Mouse (Mus musculus) heart, postnatal 0 days (tissue): ENCODE measurements around the gene Atxn7. TPM values are rescaled to one million over a fixed set of nuclear protein-coding genes. Genes with fewer than 3 reads are reported as not detected.
"Not testable (repeated sequence)": the region's sequence is repeated elsewhere in the genome, so short reads cannot be mapped to it uniquely, and the experiment has no call there.

ENCODE experiments used
- ATAC-seq: fragments of 200-750 bp; cut with Nextera tagmentation; 2 replicates; pipeline ENCODE4 v1.8.0; 2017; ENCODE audit warnings: low read depth, moderate number of reproducible peaks, moderate library complexity; ENCODE audit not compliant: insufficient read depth
- DNase-seq: peaks from one replicate; pipeline ENCODE4 v3.0.0-alpha.2; 2016; ENCODE audit warnings: low spot score
- H3K27ac ChIP-seq: fragments of 300-500 bp; sonication (generic); 2 replicates; pipeline ENCODE4 v1.5.1; 2014; ENCODE audit warnings: low read depth, mild to moderate bottlenecking
- H3K27me3 ChIP-seq: fragments of 300-500 bp; sonication (generic); 2 replicates; pipeline ENCODE4 v1.6.1; 2014; ENCODE audit warnings: low read length, mixed read lengths; ENCODE audit not compliant: control insufficient read depth, insufficient read depth
- H3K36me3 ChIP-seq: fragments of 300-500 bp; sonication (generic); replicated peaks from 2 replicates; pipeline ENCODE4 v1.6.1; 2014; ENCODE audit warnings: low read length, mixed read lengths; ENCODE audit not compliant: control insufficient read depth, insufficient read depth
- H3K4me1 ChIP-seq: fragments of 300-500 bp; sonication (generic); 2 replicates; pipeline ENCODE4 v1.6.1; 2014; ENCODE audit warnings: antibody characterized with exemption; ENCODE audit not compliant: control insufficient read depth, insufficient read depth
- H3K4me2 ChIP-seq: fragments of 300-500 bp; sonication (generic); 2 replicates; pipeline ENCODE4 v1.6.1; 2014; ENCODE audit warnings: low read depth, mild to moderate bottlenecking, low read length, moderate library complexity
- H3K4me3 ChIP-seq: fragments of 300-500 bp; sonication (generic); 2 replicates; pipeline ENCODE4 v1.5.1; 2014; ENCODE audit warnings: low read depth, low read length
- H3K9ac ChIP-seq: fragments of 300-500 bp; sonication (generic); replicated peaks from 2 replicates; pipeline ENCODE4 v1.6.1; 2014; ENCODE audit warnings: low read depth, low read length, mixed read lengths
- H3K9me3 ChIP-seq: fragments of 300-500 bp; sonication (generic); replicated peaks from 2 replicates; pipeline ENCODE4 v1.6.1; 2016; ENCODE audit warnings: low read length; ENCODE audit not compliant: control insufficient read depth
- CTCF ChIP-seq: IDR thresholded peaks from 2 replicates; pipeline ENCODE4 v1.5.1; 2016; ENCODE audit warnings: antibody characterized with exemption, control low read depth, low read depth
- EP300 ChIP-seq: IDR thresholded peaks from 2 replicates; pipeline ENCODE4 v1.6.1; 2016; ENCODE audit warnings: antibody characterized with exemption, low read depth
- WGBS: fragments of 180-500 bp; shearing (Covaris S2); extraction: QIAGEN DNeasy Blood & Tissue Kit; methylation state at CpG from one replicate; pipeline ENCODE4 v1.1.7; 2014; 5-methylcytosine and 5-hydroxymethylcytosine counted together
- polyA plus RNA-seq: library from polyadenylated mRNA; unstranded; fragments of >200 nt; fragmentation: Nextera tagmentation; extraction: Ambion mirVana; gene quantifications from 2 replicates; pipeline ENCODE4 v1.2.1, GENCODE M21; 2015
- total RNA-seq: library from RNA; depleted of rRNA; stranded (reverse); fragments of >200 nt; gene quantifications from 2 replicates; pipeline ENCODE4 v1.2.3, GENCODE M21; 2014; ENCODE audit warnings: low replicate concordance

Atxn7 gene
- total and polyA plus RNA-seq, 2 experiments from 2014 or later = 2.1 to 12.4 TPM

- ATAC-seq = no peak
- 90% methylated on average over 2 of the region's 2 CpGs for WGBS
- H3K27me3 ChIP-seq = no peaks in the 10 kb centered on the region
- H3K4me1 ChIP-seq = no peaks in the 10 kb centered on the region
- H3K27ac ChIP-seq = no peak overlapping the region
- H3K9me3 ChIP-seq = no peaks in the 10 kb centered on the region
- TF ChIP-seq CTCF = peak; percentile 62
- no peak for TF ChIP-seq EP300
- no peak overlapping the region for H3K9ac ChIP-seq
- no peak overlapping the region for H3K4me2 ChIP-seq
- H3K36me3 ChIP-seq = peaks cover 36% of the 10 kb centered on the region
- no peak overlapping the region for H3K4me3 ChIP-seq
- DNase-seq = no peak
These were observed 93.1 kb downstream of the Atxn7 start for GRCm38 (mm10) chr14:14054386-14054785.

- H3K4me2 ChIP-seq, H3K27ac ChIP-seq, H3K4me1 ChIP-seq, H3K9ac ChIP-seq, H3K27me3 ChIP-seq, DNase-seq, H3K9me3 ChIP-seq, ATAC-seq, H3K4me3 ChIP-seq: not testable (repeated sequence)
- H3K36me3 ChIP-seq = peaks cover 24% of the 10 kb centered on the region
These were observed 98.4 kb downstream of the Atxn7 start for GRCm38 (mm10) chr14:14059606-14060005.

GRCm38 (mm10) chr14:14062531-14063245, 101.4 kb downstream of the Atxn7 start:
- DNase-seq = no peak
- no peak for TF ChIP-seq CTCF
- TF ChIP-seq EP300 = no peak
- no peaks in the 10 kb centered on the region for H3K27me3 ChIP-seq
- H3K4me1 ChIP-seq = no peaks in the 10 kb centered on the region
- peaks cover 3% of the 10 kb centered on the region; the same call in 1 of the 2 replicates for H3K36me3 ChIP-seq
- no peak overlapping the region for H3K9ac ChIP-seq
- no peak overlapping the region for H3K4me3 ChIP-seq
- no peak overlapping the region for H3K27ac ChIP-seq
- 91% methylated on average over 11 of the region's 11 CpGs for WGBS
- H3K4me2 ChIP-seq = no peak overlapping the region
- H3K9me3 ChIP-seq = no peaks in the 10 kb centered on the region
- no peak for ATAC-seq

- TF ChIP-seq EP300 (no peak), CTCF (no peak)
- Histone ChIP-seq H3K4me1 (0 out of 2 replicates have a peak, but pooled peaks cover 4% of the 10 kb centered on the region), H3K4me2 (no peak overlapping the region), H3K27ac (no peak overlapping the region), H3K4me3 (no peak overlapping the region), H3K9ac (no peak overlapping the region), H3K36me3 (peaks cover 3% of the 10 kb centered on the region; the same call in 1 of the 2 replicates), H3K27me3 (no peaks in the 10 kb centered on the region), H3K9me3 (no peaks in the 10 kb centered on the region)
- no peak for DNase-seq
- WGBS = 79% methylated on average over 5 of the region's 5 CpGs
- ATAC-seq = no peak
These were observed 102.1 kb downstream of the Atxn7 start for GRCm38 (mm10) chr14:14063382-14063781.

GRCm38 (mm10) chr14:14064486-14065141, 103.4 kb downstream of the Atxn7 start:
- ATAC-seq (no peak), DNase-seq (no peak)
- 32% methylated on average over 5 of the region's 5 CpGs for WGBS
- Histone ChIP-seq H3K9ac (no peak overlapping the region), H3K27me3 (no peaks in the 10 kb centered on the region), H3K4me3 (no peak overlapping the region), H3K27ac (peak overlapping the region; percentile 7; the same call in 1 of the 2 replicates), H3K9me3 (no peaks in the 10 kb centered on the region), H3K4me1 (peaks cover 7% of the 10 kb centered on the region; the same call in 1 of the 2 replicates), H3K4me2 (no peak overlapping the region), H3K36me3 (no peaks in the 10 kb centered on the region)
- TF ChIP-seq CTCF (no peak), EP300 (no peak)
